Mouse (Mus musculus): ENCODE measurements around the gene Myod1. TPM values are rescaled to one million over a fixed set of nuclear protein-coding genes. Genes with fewer than 3 reads are reported as not detected.
A peak's percentile ranks its signal among the peaks of the same experiment; 100 is the strongest.

Myod1 gene
- total RNA-seq, 2 experiments from 2014 or later = not detected

- ATAC-seq (replicated peaks; ENCODE audit: poor library complexity) = no peak
These were observed 14.0 kb downstream of the Myod1 start for GRCm38 (mm10) chr7:46390226-46390625.

GRCm38 (mm10) chr7:46391701-46392100 lies 15.4 kb downstream of the Myod1 start:
- ATAC-seq (replicated peaks; ENCODE audit: poor library complexity) = peak; percentile 34; the same call in 1 of the 2 replicates

DNA sequence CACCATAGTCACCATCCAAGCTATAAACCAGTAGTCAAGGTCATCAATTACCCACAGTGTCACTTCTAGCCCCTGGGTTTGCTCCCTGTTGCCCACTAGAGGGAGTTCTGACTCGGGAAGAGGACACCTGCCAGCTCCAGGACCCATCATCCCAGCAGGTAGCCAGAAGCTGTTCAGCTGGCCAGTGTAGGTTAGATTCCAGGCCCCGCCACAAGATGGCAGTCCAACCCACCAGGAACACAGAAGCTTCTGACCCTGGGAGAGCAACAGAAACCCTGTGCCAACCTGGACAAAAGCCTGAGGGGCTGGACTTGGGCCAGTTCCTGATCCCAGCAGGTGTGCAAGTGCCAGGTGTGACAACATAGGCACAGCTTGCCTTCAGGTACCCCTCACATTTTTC lies 16.8 kb downstream of the Myod1 start:
- peak; percentile 59 for ATAC-seq (replicated peaks; ENCODE audit: poor library complexity)

DNA sequence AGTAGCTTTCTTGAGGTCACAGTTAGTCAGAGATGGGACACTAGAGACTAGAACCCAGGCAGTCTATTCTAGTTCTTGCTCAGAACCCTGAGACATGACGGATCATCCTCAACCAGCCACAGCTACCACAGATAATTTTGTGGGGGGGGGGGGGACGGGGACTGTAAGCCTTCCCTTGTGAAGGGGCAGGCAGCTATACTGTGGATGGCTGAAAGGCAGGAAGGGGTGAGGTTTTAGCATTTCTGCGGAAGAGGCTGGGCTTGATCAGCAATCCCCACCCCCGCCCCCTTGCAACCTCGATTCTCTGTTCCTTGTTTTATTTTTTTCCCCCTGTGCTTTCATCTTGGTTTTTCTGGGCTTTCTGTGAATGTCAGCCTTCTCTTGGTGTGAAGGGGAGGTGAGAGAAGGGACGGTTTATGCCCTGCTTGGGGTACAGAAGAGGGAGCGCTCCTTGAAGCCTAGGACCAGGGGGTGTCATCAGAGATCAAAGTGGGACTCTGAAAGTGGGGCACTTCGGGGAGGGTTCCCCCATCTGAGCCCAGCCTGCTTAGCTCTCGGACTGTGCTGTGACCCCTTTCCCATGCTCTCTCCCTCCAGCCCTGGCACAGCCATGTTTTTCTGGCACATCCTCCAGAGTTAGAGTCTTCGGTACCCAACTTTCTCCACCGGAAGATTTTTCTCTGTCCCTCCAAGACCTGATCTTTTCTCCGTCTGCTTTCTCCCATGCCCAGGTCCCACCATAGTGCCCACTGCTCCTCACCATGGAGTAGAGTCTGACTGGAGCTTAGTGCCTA lies 17.6 kb downstream of the Myod1 start:
- no peak for ATAC-seq (replicated peaks; ENCODE audit: poor library complexity)

GRCm38 (mm10) chr7:46394933-46395332 lies 18.7 kb downstream of the Myod1 start:
- ATAC-seq (replicated peaks; ENCODE audit: poor library complexity) = no peak

DNA sequence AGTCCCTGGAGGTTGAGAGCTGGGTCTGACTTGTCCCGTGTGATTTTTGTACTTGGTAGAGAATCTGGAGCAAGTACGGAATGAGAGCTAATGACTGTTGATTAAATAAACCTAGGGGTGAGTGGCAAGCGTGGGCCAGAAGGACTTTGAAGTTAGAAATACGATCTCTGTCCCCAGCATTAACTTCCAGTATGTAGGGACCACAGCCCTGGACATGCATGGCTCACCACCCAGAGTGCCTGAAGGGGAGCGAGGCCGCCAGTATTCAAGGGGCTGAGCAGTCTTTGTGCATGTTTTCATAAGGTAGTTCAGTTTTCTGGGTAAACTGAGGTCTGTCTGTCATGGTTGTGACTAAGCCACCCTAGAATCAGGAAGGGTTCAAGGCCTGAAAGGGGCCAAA lies 19.3 kb downstream of the Myod1 start:
- no peak for ATAC-seq (replicated peaks; ENCODE audit: poor library complexity)

DNA sequence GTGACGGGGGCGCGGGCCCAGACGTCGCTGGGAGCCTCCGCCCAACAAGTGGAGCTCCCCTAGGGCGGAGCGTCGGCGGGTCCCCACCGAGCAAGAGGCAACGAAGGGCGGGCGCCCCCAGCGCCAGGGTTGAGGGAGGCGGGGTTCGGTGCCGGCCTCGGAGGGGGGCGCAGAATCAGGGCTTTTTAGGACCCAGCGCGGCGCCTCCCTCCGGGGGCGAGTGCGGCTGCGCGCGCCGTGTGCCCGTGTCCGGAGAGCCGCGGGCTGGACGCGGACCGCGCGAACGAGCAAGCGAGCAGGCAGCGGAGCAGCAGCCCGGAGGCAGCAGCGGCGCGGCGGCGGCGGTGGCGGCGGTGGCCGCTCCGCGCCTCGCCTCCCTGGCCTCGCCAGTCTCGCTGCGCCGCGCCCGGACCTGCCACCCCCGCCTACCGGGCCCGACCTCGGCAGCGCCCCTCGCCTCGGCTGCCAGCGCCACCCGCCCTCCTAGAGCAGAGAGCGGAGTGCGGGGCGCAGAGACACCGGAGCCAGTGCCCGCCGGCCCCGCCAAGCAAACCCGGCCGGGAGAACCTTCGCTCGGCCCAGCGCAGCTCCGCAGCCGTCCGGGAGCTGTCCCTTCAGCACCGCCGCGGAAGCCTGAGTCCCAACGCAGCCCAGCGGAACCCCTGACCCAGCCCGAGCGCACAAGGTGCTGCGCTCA lies 20.1 kb downstream of the Myod1 start, which contains the start of gene Kcnc1:
Gene Kcnc1, plus strand, starts transcription at position 267 of the 697 bp plus-strand sequence.
- peak; percentile 79 for ATAC-seq (replicated peaks; ENCODE audit: poor library complexity)

- ATAC-seq (replicated peaks; ENCODE audit: poor library complexity) = no peak
These were observed 20.9 kb downstream of the Myod1 start for GRCm38 (mm10) chr7:46396928-46397731.

DNA sequence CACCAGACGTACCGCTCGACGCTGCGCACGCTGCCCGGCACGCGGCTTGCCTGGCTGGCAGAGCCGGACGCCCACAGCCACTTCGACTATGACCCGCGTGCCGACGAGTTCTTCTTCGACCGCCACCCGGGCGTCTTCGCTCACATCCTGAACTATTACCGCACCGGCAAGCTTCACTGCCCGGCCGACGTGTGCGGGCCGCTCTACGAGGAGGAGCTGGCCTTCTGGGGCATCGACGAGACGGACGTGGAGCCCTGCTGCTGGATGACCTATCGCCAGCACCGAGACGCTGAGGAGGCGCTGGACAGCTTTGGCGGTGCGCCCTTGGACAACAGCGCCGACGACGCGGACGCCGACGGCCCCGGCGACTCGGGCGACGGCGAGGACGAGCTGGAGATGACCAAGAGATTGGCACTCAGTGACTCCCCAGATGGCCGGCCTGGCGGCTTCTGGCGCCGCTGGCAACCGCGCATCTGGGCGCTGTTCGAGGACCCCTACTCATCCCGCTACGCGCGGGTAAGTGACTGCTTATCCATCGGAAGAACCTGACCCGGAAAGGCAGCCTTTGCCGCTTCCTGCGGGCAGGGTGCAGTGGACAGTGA lies 21.6 kb downstream of the Myod1 start:
- ATAC-seq (replicated peaks; ENCODE audit: poor library complexity) = no peak

- ATAC-seq (replicated peaks; ENCODE audit: poor library complexity) = no peak
These were observed 22.3 kb downstream of the Myod1 start for GRCm38 (mm10) chr7:46398612-46399011.

- ATAC-seq (replicated peaks; ENCODE audit: poor library complexity) = no peak
These were observed 23.4 kb downstream of the Myod1 start for GRCm38 (mm10) chr7:46399676-46400075.

DNA sequence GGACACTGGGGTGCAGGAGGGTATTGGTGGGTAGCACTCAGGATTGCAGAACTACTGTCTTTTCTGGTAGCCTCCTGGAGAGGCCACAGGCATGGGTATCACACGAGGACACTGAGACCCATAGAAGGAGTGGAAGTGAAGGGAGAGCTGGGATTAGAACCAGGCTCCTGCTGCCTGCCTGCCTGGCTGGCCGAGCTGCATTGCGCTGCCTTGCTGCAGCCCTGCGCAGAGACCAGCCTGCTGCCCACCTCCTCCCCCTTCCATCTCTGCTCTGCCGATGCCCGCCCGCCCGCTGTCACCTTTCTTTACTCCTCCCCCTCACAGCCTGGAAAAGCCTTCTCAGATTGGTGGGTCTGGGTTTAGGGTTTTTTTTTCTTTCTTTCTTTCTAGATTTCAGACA lies 24.1 kb downstream of the Myod1 start:
- no peak for ATAC-seq (replicated peaks; ENCODE audit: poor library complexity)

- no peak for ATAC-seq (replicated peaks; ENCODE audit: poor library complexity)
These were observed 25.3 kb downstream of the Myod1 start for GRCm38 (mm10) chr7:46401371-46402180.

DNA sequence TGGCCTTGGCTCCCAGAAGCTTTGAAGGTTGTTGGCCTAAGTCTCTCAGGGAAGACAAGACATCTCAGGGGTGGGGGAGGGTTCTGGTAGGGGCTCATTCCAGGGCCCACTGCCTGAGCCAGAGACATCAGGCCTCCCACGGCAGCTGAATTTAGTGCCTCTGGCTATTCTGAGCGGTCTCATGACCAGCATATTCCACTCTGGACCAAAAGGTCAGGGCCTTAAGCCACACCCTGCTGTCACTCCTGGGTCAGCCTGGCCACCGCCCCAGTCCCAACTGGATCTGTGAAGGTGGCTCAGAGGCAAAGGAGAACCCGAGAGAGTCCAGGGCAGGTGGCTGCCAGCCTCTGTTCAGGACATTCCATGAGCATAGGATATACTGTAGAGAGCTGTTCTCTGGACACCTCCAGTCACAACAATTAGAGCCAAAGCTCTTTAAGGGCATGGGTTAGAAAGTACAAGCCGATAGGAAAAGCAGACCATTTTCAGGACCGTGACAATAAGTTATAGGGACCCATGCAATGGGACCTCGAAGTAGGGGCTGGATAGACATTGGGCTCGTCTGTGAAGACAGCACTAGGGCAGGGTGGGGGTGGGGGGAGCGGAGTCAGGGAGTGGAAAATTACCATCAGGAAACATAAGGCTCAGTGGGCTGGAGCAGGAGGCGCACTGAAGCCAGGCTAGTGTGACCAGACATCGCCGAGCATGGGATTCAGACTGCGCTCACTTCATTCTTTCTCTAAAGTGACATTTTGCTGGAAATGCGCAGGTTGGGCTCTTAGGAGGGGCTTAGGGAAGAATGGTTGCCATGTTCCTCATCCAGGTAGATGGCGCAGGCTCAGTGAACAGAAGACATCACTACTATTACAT lies 27.6 kb downstream of the Myod1 start:
- no peak for ATAC-seq (replicated peaks; ENCODE audit: poor library complexity)

GRCm38 (mm10) chr7:46404756-46405155 lies 28.5 kb downstream of the Myod1 start:
- no peak for ATAC-seq (replicated peaks; ENCODE audit: poor library complexity)

- ATAC-seq (replicated peaks; ENCODE audit: poor library complexity) = no peak
These were observed 32.3 kb downstream of the Myod1 start for GRCm38 (mm10) chr7:46408606-46409005.

- no peak for ATAC-seq (replicated peaks; ENCODE audit: poor library complexity)
These were observed 33.0 kb downstream of the Myod1 start for GRCm38 (mm10) chr7:46409204-46409789.

- no peak for ATAC-seq (replicated peaks; ENCODE audit: poor library complexity)
These were observed 34.5 kb downstream of the Myod1 start for GRCm38 (mm10) chr7:46410727-46411126.

DNA sequence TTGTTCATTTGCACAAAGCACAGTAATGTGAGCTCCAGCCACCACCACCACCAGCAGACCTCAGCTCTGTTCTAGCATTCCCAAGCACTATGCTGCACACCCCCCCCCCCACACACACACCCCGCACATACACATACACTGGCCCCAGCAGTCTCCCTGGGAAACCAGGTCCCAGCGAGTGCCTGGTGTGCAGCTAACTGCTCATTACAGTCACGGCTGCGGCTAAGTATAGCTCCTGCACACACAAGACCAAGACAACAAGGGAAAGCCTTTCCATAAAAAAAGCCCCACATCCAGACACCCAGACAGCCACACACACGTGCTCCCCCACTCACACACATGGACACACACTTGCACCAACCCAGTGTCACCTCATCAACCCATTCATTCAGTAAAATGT lies 36.5 kb downstream of the Myod1 start:
- ATAC-seq (replicated peaks; ENCODE audit: poor library complexity) = no peak

Measured in megakaryocyte progenitor cell, adult 5-6 weeks (primary cell).